Mouse (Mus musculus) bone marrow, adult 2 months (tissue): ENCODE data around the gene Cd151.

ENCODE experiments used
- CTCF ChIP-seq: fragments of 200-500 bp; IDR thresholded peaks from 2 replicates; pipeline ENCODE4 v1.5.1; 2011; ENCODE audit warnings: low read length, control low read depth; ENCODE audit not compliant: control insufficient read depth, insufficient read depth
- POLR2A ChIP-seq: fragments of 200-500 bp; IDR thresholded peaks from 2 replicates; pipeline ENCODE4 v1.6.1; 2011; ENCODE audit warnings: low read depth, mild to moderate bottlenecking, control low read depth, low read length, borderline replicate concordance; ENCODE audit not compliant: control insufficient read depth

DNA sequence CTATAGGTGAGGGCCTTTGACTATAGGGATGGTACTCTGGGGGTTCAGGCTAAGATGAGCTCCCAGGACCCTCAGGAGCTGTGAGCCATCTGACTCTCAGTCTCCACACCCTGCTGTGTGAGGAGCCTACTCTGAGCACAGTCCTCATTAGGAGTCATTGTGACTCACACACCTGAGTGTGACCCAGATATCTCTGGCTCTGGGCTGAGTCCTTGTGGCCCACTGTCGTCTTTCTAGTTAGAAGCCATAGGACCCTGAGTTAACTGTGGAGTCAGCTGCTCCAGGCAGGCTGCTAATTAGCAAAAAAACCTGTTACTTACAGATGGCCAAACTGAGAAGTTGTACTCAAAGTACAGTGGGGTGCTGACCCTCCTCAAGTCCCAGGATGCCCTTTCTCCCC is 26.5 kb downstream of the Cd151 start:
- TF ChIP-seq CTCF (no peak), POLR2A (no peak)
